Mouse (Mus musculus) olfactory bulb, adult 2 months (tissue): ENCODE data around the gene Tctex1d2.

Experiments
- CTCF ChIP-seq: fragments of 200-500 bp; IDR thresholded peaks from 2 replicates; pipeline ENCODE4 v1.5.1; 2012; ENCODE audit warnings: low read depth, mild to moderate bottlenecking, low read length, moderate library complexity; ENCODE audit not compliant: insufficient read depth
- POLR2A ChIP-seq: fragments of 200-500 bp; IDR thresholded peaks from 2 replicates; pipeline ENCODE4 v1.6.1; 2012; ENCODE audit warnings: mild to moderate bottlenecking, low read depth, low read length, moderate library complexity; ENCODE audit not compliant: insufficient read depth

GRCm38 (mm10) chr16:32384885-32385284 lies 34.6 kb upstream of the Tctex1d2 start:
- TF ChIP-seq CTCF (no peak), POLR2A (no peak)
